Mouse (Mus musculus) left cerebral cortex, adult 11 months (tissue): ENCODE results near the gene Gm732.

Experiments
- DNase-seq: peaks from one replicate; pipeline ENCODE4 v3.0.0; 2022; ENCODE audit warnings: low spot score

The Gm732 gene

DNA sequence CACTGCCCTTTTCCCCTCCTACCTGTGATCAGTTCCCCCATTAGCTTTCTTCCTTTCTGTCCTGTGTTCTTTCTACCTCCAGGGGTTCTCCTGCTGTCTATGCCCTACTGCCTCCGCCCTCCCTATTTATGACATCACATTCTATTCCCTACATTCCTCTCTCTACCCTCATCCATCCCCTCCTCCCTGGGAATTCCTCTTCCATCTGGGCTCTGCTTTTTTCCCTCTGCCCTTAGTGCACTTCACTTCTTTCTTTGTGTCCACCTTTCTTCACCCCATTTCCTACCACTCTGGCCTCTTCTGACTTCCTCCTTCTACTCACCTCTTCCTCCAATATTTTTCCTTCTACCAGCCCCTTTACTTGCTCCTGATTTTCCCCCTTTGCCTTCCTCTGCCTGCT lies at the start of gene Gm732:
Gm732 (minus strand) TSS at position 101 of the 400 bp plus-strand sequence.
- DNase-seq = no peak
